Mouse (Mus musculus): ENCODE measurements at regions not wholly inside any gene's neighbourhood (a gene's known extent, or its start where the extent isn't known, plus 50 kb on each side); places are given as distances from the start of the nearest gene placed in this dataset.

DNA sequence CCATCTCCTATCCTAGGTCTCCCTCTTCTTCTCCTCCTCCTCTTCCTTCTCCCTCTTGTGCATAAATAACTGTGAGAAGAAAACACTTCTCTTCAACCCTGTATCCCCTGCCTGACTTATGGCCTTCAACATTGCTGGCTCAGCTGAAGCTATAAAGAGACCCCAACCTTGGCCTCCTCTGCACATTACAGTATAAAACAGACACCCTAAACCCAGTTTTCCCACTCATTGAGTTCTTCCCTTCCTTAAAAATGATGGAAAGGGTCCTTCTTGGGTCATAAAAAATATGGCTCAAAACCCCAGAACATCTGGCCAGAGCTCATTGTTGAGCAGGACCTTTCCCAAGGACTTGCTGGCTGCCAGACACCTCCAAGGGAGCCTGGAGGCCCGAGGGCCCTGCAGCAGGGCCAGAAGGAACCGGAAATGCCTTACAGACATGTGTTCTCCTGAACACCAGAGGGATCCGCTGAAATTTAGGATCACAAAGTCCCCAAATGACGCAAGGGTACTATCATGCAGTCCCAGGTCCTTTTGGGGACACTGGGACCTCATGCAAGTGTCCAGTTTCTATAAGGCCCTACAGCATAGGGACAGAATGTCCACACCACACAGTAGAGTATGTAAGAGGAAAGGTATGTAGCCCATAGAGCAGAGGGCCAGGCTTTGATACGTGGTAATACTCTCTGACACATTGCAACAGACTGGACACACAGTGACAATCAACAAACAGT, 109.9 kb upstream of the Gm14444 start:
- 59% methylated on average over 5 of the region's 5 CpGs for WGBS (ENCODE audit: insufficient replicate concordance)
- H3K4me1 ChIP-seq (replicated peaks): no peaks in the 10 kb centered on the region
- DNase-seq (no peak), ATAC-seq (ENCODE audit: low read depth) (no peak; the same call in 1 of the 2 replicates)
- no peak overlapping the region for H3K9ac ChIP-seq
- no peaks in the 10 kb centered on the region for H3K9me3 ChIP-seq (replicated peaks)
- no peak overlapping the region for H3K27ac ChIP-seq
- no peak overlapping the region for H3K4me2 ChIP-seq
- H3K4me3 ChIP-seq (replicated peaks): no peak overlapping the region
- H3K27me3 ChIP-seq: no peaks in the 10 kb centered on the region
- H3K36me3 ChIP-seq: no peaks in the 10 kb centered on the region

DNA sequence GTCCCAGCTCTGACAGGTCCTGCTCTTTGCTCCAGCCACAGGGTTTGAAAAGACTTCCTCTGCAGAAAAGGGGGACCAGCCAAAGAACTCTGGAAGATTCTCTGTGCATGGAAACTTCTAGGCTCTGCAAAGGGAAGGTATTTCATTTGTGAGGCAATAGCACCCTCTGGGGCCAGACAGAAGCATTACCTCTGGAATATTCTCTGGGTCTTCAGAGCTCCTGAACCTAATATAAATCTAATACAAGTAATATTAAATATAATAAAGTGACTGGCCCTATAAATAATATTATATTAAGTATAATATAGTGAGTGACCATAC, 109.4 kb upstream of the Gm14444 start:
- Histone ChIP-seq H3K27ac (no peak overlapping the region), H3K9me3 (replicated peaks) (no peaks in the 10 kb centered on the region), H3K4me3 (replicated peaks) (no peak overlapping the region), H3K9ac (no peak overlapping the region), H3K4me1 (replicated peaks) (no peaks in the 10 kb centered on the region), H3K4me2 (no peak overlapping the region), H3K27me3 (no peaks in the 10 kb centered on the region), H3K36me3 (no peaks in the 10 kb centered on the region)
- DNase-seq (no peak), ATAC-seq (ENCODE audit: low read depth) (no peak)

DNA sequence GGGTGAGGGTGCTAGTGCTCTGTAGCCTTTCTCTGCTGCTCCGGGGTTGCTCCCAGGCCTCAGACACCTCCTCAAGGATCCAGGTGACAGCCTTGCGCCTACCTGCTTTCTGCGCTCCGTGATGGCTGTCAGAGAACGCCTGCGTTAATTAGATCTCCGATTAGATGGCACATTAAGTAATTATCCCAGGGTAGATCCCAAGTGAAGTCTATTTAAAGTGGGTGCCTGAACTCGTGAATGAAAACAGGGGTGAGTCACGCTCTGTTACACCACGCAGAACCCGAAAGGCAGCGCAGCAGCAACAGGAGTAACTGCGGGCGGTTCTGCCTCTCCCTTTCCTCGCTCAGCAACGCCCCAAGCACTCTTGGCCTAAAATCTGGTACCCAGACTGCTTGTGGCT, 108.2 kb upstream of the Gm14444 start:
- 80% methylated on average over 16 of the region's 16 CpGs for WGBS (ENCODE audit: insufficient replicate concordance)
- no peaks in the 10 kb centered on the region for H3K36me3 ChIP-seq
- H3K9ac ChIP-seq: no peak overlapping the region
- DNase-seq: no peak
- no peak for ATAC-seq (ENCODE audit: low read depth)
- H3K27ac ChIP-seq: no peak overlapping the region
- H3K4me3 ChIP-seq (replicated peaks): no peak overlapping the region
- no peaks in the 10 kb centered on the region for H3K4me1 ChIP-seq (replicated peaks)
- no peak overlapping the region for H3K4me2 ChIP-seq
- H3K9me3 ChIP-seq (replicated peaks): no peaks in the 10 kb centered on the region
- no peaks in the 10 kb centered on the region for H3K27me3 ChIP-seq

DNA sequence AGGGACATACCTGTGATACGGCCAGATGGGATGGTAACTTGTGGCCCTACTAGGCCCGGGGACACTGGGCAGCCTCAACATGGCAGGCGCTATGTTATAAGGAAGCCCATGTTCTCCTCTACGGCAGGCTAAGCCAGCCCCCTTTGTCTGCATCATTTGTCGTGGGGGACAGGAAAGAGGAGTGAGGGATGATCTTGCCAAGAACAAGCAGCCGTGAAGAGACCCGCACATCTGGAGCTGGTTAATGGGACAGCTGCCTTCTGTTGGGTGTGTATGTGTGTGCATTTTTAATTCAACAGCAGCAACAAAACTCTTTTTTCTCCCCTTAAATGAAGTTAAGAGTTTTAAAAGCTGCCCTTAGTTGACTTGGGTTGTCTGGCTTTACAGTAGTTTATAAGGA, 106.4 kb upstream of the Gm14444 start:
- Histone ChIP-seq H3K27me3 (no peaks in the 10 kb centered on the region), H3K4me1 (replicated peaks) (no peaks in the 10 kb centered on the region), H3K9ac (no peak overlapping the region), H3K9me3 (replicated peaks) (no peaks in the 10 kb centered on the region), H3K36me3 (no peaks in the 10 kb centered on the region), H3K4me2 (no peak overlapping the region), H3K27ac (no peak overlapping the region), H3K4me3 (replicated peaks) (no peak overlapping the region)
- WGBS (ENCODE audit: insufficient replicate concordance): 68% methylated on average over 7 of the region's 7 CpGs
- ATAC-seq (ENCODE audit: low read depth): no peak
- no peak for DNase-seq

DNA sequence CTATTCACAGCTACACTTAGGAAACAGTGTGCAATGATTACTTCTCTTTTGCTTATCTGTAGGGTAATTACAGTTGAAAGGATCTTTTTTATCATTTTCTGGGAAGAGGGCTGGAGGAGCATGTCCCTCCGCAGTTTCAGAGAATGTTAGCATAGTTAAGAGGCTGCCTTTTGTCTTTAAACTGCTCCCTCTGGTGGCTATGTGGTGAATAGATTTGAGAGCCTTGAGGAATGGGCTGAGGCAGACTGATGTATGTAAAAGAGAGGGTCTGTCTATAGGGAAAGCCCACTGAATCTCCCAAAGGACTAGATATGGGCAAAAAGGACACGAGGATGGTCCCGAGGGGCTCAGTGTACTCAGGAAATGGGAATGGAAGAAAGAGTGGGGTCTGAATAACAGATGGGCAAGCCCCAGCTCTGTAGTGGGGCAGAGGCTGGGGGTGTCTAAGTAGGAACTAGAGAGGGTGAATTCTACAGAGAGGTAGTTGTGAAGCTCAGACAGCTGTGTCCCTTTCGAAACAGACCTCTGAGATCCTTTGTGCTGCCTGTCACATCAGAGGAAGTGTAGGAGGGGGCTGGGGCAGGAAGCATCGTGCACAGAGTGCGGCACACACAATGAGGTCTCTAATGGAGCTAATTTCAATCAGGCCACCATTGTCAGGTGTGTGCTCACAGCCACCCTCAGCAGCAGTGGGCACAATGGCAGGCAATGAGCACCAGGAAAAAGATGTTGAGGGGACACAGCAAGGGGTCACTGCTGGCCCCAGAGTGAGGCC, 104.0 kb upstream of the Gm14444 start:
- no peaks in the 10 kb centered on the region for H3K27me3 ChIP-seq
- H3K36me3 ChIP-seq: no peaks in the 10 kb centered on the region
- no peak for DNase-seq
- WGBS (ENCODE audit: insufficient replicate concordance): 26% methylated on average over 6 of the region's 6 CpGs
- H3K9me3 ChIP-seq (replicated peaks): no peaks in the 10 kb centered on the region
- ATAC-seq (ENCODE audit: low read depth): peak; percentile 34; the same call in 1 of the 2 replicates
- no peak overlapping the region for H3K27ac ChIP-seq
- H3K9ac ChIP-seq: no peak overlapping the region
- no peak overlapping the region for H3K4me2 ChIP-seq
- no peaks in the 10 kb centered on the region for H3K4me1 ChIP-seq (replicated peaks)
- no peak overlapping the region for H3K4me3 ChIP-seq (replicated peaks)

DNA sequence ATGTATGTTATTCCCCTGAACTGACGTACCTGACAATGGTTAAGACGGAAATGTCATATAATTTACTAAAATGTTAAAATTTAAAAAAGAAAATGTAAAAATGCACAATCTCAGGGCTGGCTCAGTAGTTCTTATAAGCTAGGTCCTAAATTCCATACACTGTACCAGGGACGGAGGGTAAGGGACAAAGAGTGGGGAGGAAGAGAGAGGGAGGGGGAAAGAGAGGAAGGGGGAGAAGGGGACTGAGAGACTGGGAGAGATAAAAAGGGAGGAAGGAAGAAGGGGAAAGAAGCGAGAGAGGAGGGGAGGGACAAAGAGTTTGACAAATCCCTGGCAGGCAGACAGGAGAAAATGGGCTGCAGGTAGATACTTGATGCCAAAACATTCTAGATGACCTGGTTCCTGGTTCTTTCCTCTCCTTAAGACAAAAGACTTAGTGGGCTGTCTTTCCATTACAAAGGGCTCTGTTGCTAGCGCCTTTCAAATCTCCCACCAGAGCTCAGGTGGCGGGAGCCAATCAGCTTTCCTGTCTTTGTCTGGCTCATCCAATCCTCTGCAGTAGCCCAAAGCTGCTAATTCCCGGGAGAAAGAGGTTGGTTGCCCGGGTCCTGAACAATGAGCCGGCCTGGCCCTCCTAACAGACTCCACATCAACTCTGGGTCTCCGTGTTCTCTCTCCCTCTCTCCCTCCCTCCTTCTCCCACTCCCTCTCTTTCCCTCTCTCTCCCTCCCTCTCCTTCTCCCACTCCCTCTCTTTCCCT, 92.7 kb upstream of the Gm14444 start:
- Histone ChIP-seq H3K4me1 (replicated peaks) (no peaks in the 10 kb centered on the region), H3K36me3 (no peaks in the 10 kb centered on the region), H3K27ac (no peak overlapping the region), H3K27me3 (no peaks in the 10 kb centered on the region), H3K4me2 (no peak overlapping the region), H3K9ac (no peak overlapping the region), H3K4me3 (replicated peaks) (no peak overlapping the region), H3K9me3 (replicated peaks) (no peaks in the 10 kb centered on the region)
- WGBS (ENCODE audit: insufficient replicate concordance): 16% methylated on average over 10 of the region's 10 CpGs
- DNase-seq (no peak), ATAC-seq (ENCODE audit: low read depth) (no peak)

DNA sequence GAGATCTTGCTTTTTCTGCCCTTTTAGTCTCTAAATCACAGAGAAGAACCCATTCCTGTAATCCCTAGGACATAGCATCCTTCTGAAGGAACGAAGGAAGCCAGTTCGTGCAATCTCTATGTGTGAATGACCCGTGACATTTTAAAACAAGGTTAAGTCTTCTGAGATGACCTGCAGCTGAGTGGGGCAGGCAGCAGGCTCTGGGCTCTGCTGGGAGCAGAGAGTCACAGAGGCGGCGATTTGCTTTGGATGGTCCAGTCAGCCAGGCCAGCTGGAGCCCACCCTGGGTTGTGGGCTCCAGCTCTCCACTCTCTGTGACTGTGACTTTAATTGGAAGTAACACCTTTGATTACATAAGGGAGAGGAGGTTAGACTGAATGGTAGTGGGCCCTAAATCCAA, 92.1 kb upstream of the Gm14444 start:
- ATAC-seq (ENCODE audit: low read depth): no peak
- no peak overlapping the region for H3K4me2 ChIP-seq
- no peak overlapping the region for H3K4me3 ChIP-seq (replicated peaks)
- H3K9ac ChIP-seq: no peak overlapping the region
- DNase-seq: no peak
- H3K4me1 ChIP-seq (replicated peaks): no peaks in the 10 kb centered on the region
- WGBS (ENCODE audit: insufficient replicate concordance): 38% methylated on average over 5 of the region's 5 CpGs
- H3K36me3 ChIP-seq: no peaks in the 10 kb centered on the region
- no peak overlapping the region for H3K27ac ChIP-seq
- no peaks in the 10 kb centered on the region for H3K9me3 ChIP-seq (replicated peaks)
- H3K27me3 ChIP-seq: no peaks in the 10 kb centered on the region

DNA sequence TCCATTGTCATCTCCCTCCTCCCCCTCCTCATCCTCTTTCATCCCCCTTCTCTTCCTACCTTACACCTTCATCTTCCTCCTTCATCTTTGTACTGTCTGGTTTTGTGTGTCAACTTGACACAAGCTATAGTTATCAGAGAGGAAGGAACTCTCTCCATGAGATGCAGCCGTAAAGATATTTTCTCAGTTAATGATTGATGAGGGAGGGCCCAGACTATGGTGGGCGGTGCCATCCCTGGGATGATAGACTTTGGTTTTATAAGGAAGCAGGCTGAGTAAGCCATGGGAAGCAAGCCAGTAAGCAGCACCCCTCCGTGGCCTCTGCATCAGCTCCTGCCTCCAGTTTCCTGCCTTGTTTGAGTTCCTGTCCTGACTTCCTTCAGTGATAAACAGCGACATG, 87.8 kb upstream of the Gm14444 start:
- no peak overlapping the region for H3K4me2 ChIP-seq
- no peak overlapping the region for H3K27ac ChIP-seq
- no peak overlapping the region for H3K4me3 ChIP-seq (replicated peaks)
- H3K4me1 ChIP-seq (replicated peaks): no peaks in the 10 kb centered on the region
- DNase-seq: no peak
- H3K36me3 ChIP-seq: no peaks in the 10 kb centered on the region
- 34% methylated on average over 4 of the region's 4 CpGs for WGBS (ENCODE audit: insufficient replicate concordance)
- ATAC-seq (ENCODE audit: low read depth): no peak
- no peaks in the 10 kb centered on the region for H3K27me3 ChIP-seq
- H3K9me3 ChIP-seq (replicated peaks): no peaks in the 10 kb centered on the region
- no peak overlapping the region for H3K9ac ChIP-seq

DNA sequence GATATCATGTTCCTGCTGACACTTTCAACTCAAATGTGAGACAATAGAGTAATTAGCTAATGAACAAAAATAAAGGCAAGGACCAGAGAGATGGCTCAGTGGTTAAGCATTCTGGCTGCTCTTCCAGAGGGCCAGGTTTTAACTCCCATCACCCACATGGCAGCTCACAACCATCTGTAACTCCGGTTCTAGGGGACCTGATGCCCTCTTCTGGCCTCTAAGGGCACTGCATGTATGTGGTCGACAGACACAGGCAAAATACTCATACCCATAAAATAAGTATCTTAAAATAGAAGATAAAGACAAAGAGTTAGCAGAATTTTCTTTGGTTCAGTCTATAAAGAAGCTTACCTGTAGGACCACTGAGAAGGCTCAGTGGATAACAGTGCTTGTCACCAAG, 80.3 kb upstream of the Gm14444 start:
- WGBS (ENCODE audit: insufficient replicate concordance): 37% methylated on average over 2 of the region's 2 CpGs
- Histone ChIP-seq H3K27me3 (no peaks in the 10 kb centered on the region), H3K4me3 (replicated peaks) (no peak overlapping the region), H3K4me2 (no peak overlapping the region), H3K9ac (no peak overlapping the region), H3K27ac (no peak overlapping the region), H3K36me3 (no peaks in the 10 kb centered on the region), H3K9me3 (replicated peaks) (no peaks in the 10 kb centered on the region), H3K4me1 (replicated peaks) (no peaks in the 10 kb centered on the region)
- ATAC-seq (ENCODE audit: low read depth) (no peak), DNase-seq (no peak)

DNA sequence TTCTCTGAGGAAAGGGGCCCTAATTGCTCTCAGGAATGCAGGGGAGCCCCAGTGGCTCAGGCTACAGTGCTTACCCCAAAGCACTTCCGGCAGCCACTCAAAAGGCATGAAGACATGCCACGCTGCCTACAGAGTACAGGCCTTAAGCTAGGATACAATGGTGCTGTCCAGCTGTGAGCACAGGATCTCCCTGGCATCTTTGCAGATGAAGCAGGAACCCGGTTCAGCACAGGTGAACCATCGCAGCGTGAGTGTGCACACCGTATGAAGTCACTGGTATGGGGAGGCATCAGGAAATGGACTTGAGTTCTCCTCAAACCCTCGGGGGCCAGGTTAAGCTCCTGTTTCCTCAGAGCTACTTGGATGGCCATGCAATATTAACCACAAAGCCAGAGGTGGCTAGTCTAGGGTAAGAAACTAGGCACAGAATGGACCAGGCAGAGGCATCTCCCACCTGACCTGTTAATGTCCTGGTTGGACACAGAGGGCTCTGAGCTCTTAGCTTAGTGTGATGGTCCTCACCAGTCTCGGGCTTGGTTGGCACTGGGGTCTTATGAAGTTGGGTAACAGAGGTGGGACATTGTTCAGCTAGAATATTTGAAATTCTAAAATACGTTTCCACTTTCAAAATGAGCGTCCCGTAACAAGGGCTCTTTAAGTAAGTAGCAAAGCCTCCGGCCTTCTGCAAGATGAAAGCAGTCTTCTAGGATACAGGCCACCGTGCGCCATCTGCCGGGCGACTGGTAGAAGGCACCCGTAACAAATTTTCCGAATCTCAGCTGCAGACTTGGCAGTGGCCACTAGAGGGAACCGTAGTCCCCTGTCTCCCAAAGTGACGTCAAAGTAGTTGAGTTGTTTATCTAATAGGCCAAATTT, 77.7 kb upstream of the Gm14444 start:
- H3K27me3 ChIP-seq: no peaks in the 10 kb centered on the region
- peak; percentile 45; the same call in 1 of the 2 replicates for ATAC-seq (ENCODE audit: low read depth)
- WGBS (ENCODE audit: insufficient replicate concordance): 30% methylated on average over 20 of the region's 20 CpGs

DNA sequence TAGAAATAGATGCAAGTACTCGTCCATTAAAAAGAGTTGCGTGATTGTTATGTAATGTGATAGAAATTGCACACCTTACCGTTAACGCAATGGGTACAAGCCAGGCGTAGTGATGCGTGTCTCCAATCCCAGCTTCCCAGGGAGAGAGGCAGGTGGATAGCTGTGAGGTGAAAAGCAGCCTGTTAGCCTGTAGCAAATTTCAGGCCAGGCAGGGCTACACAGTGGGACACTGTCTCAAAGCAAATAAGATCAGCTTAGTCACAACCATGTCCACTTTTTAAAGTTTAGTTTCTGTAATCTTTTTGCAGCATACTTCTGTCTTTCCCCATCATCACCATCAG, 77.1 kb upstream of the Gm14444 start:
- H3K9ac ChIP-seq: no peak overlapping the region
- H3K27me3 ChIP-seq: no peaks in the 10 kb centered on the region
- H3K9me3 ChIP-seq (replicated peaks): no peaks in the 10 kb centered on the region
- H3K4me3 ChIP-seq (replicated peaks): no peak overlapping the region
- no peak overlapping the region for H3K27ac ChIP-seq
- WGBS (ENCODE audit: insufficient replicate concordance): 16% methylated on average over 6 of the region's 6 CpGs
- ATAC-seq (ENCODE audit: low read depth) (no peak; the same call in 1 of the 2 replicates), DNase-seq (no peak)
- no peak overlapping the region for H3K4me2 ChIP-seq
- no peaks in the 10 kb centered on the region for H3K36me3 ChIP-seq
- no peaks in the 10 kb centered on the region for H3K4me1 ChIP-seq (replicated peaks)

More for the DNA sequence above, 77.7 kb upstream of the Gm14444 start:
- no peak overlapping the region for H3K4me2 ChIP-seq
- H3K9me3 ChIP-seq (replicated peaks): no peaks in the 10 kb centered on the region
- H3K4me3 ChIP-seq (replicated peaks): no peak overlapping the region
- H3K27ac ChIP-seq: no peak overlapping the region
- no peak overlapping the region for H3K9ac ChIP-seq
- H3K4me1 ChIP-seq (replicated peaks): no peaks in the 10 kb centered on the region
- peak; percentile 54 for DNase-seq
- H3K36me3 ChIP-seq: no peaks in the 10 kb centered on the region
